Mouse (Mus musculus): ENCODE measurements around the gene Pdzk1ip1. TPM values are rescaled to one million over a fixed set of nuclear protein-coding genes. Genes with fewer than 3 reads are reported as not detected.
A peak's percentile ranks its signal among the peaks of the same experiment; 100 is the strongest.

The Pdzk1ip1 gene
- 23.4 and 42.7 TPM in 2 replicates for polyA plus RNA-seq (2015; fragmentation: Nextera tagmentation; extraction: Ambion mirVana)

DNA sequence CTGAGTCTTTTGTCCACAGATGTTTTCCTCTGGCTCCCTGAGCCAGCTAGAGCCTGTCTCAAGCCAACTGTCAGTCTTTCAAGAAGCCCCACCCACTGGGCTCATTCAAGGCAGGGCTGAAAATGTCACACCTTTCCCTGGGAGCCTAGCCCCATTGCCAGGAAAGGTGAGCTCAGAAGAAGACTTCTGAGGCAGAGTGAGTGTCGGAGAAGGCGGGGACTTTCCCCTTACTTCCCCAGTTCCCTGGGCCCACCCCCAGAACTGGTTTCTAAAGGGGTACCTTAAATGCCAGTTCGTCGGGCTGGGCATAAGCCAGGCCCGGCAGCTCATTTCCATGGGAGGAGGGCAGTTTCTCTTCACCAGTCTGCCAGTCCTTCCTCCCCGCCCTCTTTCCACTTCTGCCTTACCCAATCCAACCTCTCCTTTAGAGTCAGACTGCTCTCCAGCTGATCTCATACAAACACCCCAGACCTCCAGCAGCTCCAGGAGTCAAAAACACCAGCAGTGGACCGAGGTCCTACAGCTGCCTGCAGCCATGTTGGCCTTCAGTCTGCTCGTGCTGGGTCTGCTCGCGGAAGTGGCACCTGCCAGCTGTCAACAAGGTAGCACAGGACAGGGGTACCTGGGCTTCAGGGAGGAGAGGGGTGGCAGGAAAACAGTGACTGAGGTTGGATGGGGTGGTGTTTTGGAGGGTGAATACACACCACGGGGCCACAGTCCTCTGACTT is at the start of gene Pdzk1ip1:
Gene Pdzk1ip1 (plus strand): TSS at position 98 of the 728 bp plus-strand sequence.
- peak; percentile 10; the same call in 1 of the 2 replicates for ATAC-seq (ENCODE audit: extremely low read depth, insufficient number of reproducible peaks, low FRiP score, low TSS enrichment)
- WGBS = 20% methylated on average over 11 of the region's 11 CpGs
- peak within 1 kb of the TSS; percentile 56 for H3K9ac ChIP-seq

DNA sequence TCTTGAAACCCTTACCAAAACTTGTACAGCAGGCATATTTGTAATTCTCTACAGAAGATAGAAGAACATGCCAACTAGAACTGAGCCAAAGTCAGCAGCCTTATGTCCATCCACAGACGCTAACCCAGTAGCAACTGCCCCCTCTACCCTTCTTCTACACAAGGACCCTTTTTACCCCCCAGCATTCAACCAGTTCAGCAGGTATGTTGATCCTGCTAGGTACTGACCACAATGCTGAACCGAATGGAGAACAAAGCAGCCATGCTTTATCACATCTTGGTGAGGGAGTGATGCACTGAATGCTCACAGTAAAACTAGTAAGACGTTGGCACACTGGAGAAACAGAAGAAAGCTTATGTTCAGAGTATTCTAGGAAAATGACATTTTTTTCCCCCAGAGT is 42.9 kb upstream of the Pdzk1ip1 start:
- H3K9me3 ChIP-seq = no peaks in the 10 kb centered on the region
- H3K9ac ChIP-seq = no peak overlapping the region
- peaks cover 9% of the 10 kb centered on the region for H3K4me1 ChIP-seq
- no peak overlapping the region for H3K4me2 ChIP-seq
- no peak overlapping the region for H3K4me3 ChIP-seq
- H3K36me3 ChIP-seq = peaks cover 32% of the 10 kb centered on the region
- WGBS = 76% methylated on average over 3 of the region's 3 CpGs
- H3K27me3 ChIP-seq (replicated peaks) = peaks cover 34% of the 10 kb centered on the region
- no peak for ATAC-seq (ENCODE audit: extremely low read depth, insufficient number of reproducible peaks, low FRiP score, low TSS enrichment)
- no peak overlapping the region for H3K27ac ChIP-seq (replicated peaks)

More for the DNA sequence above, at the start of gene Pdzk1ip1:
- peak within 1 kb of the TSS; percentile 57 for H3K4me2 ChIP-seq
- no peaks in the 10 kb centered on the region for H3K36me3 ChIP-seq
- peak within 1 kb of the TSS; percentile 40 for H3K4me3 ChIP-seq
- H3K27me3 ChIP-seq (replicated peaks) = peaks cover 86% of the 10 kb centered on the region
- peak within 1 kb of the TSS; percentile 61 for H3K27ac ChIP-seq (replicated peaks)
- H3K4me1 ChIP-seq = peaks cover 6% of the 10 kb centered on the region; the same call in 1 of the 2 replicates
- H3K9me3 ChIP-seq = no peaks in the 10 kb centered on the region

DNA sequence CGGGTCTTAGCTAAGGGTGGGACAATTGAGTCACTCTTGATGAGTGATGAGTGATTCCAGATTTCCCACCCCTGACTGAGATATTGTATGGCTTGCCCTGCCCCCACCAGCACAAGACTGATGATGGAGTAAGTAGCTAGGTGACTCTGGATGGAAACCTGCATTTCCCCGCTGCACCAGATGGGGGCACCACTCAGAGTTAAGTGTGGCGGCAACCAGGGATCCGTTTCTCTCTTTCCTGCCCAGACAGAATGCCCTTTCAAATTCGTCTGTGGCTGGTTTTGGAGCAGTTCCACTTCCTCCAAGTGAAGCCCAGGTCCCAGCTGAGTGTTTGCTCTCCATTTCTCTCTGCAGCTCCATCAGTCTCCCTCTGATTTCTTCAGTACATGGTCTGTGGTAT is 40.8 kb upstream of the Pdzk1ip1 start:
- Histone ChIP-seq H3K4me2 (peak overlapping the region; percentile 53), H3K9me3 (no peaks in the 10 kb centered on the region), H3K9ac (no peak overlapping the region; the same call in 1 of the 2 replicates), H3K27me3 (replicated peaks) (peaks cover 55% of the 10 kb centered on the region), H3K4me3 (peak overlapping the region; percentile 20; the same call in 1 of the 2 replicates), H3K27ac (replicated peaks) (peak overlapping the region; percentile 65), H3K36me3 (peaks cover 11% of the 10 kb centered on the region), H3K4me1 (peaks cover 19% of the 10 kb centered on the region)
- ATAC-seq (ENCODE audit: extremely low read depth, insufficient number of reproducible peaks, low FRiP score, low TSS enrichment) = peak; percentile 6; the same call in 1 of the 2 replicates
- WGBS = 6% methylated on average over 5 of the region's 5 CpGs

DNA sequence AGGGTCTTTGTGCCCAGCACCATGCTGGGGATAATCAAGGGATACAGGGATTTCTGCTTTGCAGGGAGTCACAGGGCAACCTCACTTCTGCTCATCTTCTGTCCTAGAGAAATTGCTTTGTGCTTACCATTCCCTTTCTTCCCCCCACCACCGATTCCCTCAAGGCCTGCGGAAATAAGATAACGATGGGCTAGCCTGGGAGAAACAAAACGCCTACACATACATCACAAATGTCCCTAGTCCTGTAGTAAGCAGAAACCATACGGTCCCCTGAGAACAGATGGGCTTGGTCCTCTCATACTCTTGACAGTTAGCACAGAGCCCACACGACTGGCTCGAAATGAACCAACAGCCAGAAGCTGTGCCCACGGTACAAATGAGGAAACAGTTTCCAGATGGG is 40.3 kb upstream of the Pdzk1ip1 start:
- 0 out of 2 replicates have a peak, but pooled peaks have one; percentile 12 for ATAC-seq (ENCODE audit: extremely low read depth, insufficient number of reproducible peaks, low FRiP score, low TSS enrichment)
- peak overlapping the region; percentile 65 for H3K27ac ChIP-seq (replicated peaks)

DNA sequence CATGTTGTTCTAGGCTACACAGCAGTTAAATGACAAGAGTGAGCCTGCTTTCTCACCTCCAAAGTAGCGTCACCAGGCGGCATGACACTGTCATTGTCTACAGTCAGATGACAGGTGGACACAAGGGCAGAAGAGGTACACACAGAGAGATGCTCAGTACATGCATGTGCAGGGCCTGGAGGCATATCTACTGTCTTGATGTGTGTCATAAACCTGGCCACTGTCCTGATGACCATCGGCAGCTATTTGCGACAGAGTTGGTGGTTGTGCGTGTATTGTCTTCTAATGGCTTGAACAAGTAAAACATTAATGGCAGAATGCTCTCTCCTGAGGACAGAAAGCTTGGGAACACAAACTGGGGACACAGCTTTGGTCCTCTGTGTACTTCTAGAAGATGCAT is 37.3 kb upstream of the Pdzk1ip1 start:
- Histone ChIP-seq H3K4me2 (no peak overlapping the region), H3K36me3 (no peaks in the 10 kb centered on the region), H3K4me1 (peaks cover 25% of the 10 kb centered on the region), H3K27ac (replicated peaks) (no peak overlapping the region), H3K9me3 (no peaks in the 10 kb centered on the region), H3K4me3 (no peak overlapping the region), H3K9ac (no peak overlapping the region), H3K27me3 (replicated peaks) (peaks cover 89% of the 10 kb centered on the region)
- ATAC-seq (ENCODE audit: extremely low read depth, insufficient number of reproducible peaks, low FRiP score, low TSS enrichment) = no peak
- WGBS = 80% methylated on average over 5 of the region's 5 CpGs

More for the DNA sequence above, 40.3 kb upstream of the Pdzk1ip1 start:
- Histone ChIP-seq H3K27me3 (replicated peaks) (peaks cover 60% of the 10 kb centered on the region), H3K36me3 (peaks cover 8% of the 10 kb centered on the region; the same call in 1 of the 2 replicates), H3K9ac (no peak overlapping the region; the same call in 1 of the 2 replicates), H3K4me3 (peak overlapping the region; percentile 20; the same call in 1 of the 2 replicates), H3K4me2 (peak overlapping the region; percentile 53), H3K9me3 (no peaks in the 10 kb centered on the region), H3K4me1 (peaks cover 23% of the 10 kb centered on the region)
- WGBS = 52% methylated on average over 8 of the region's 8 CpGs

DNA sequence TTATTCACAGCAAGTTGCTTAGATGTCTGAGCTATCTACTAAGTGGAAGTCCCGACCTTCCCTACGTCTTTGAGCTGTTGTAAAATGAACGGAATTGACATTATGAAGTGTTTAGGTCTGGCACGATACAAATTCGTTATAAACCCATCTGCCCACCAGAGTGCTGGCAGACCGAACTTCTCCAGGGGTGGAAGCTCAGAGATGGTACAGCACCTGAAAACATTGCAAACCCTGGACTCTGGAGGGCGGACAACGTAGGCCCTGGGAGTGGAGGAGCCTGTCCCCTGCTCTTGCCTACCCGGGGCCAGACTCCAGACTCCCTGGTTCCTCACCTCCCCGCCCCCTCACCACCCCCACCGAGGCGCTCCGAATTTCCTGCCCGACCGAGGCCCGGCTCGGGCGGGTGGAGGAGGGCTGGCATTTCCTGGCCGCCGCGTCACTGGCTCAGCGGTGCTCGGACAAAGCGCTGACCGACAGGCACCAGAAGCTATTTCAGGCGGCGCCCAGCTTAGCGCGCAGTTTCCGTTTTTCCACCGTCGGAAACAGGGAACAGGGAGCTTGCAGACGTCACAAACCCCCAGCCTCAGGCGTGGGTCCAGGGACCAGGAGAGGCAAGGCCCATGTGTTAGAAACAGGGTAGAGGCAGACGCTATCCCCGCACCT is 36.0 kb upstream of the Pdzk1ip1 start:
- H3K4me1 ChIP-seq = peaks cover 35% of the 10 kb centered on the region
- H3K27me3 ChIP-seq (replicated peaks) = peaks cover 93% of the 10 kb centered on the region
- H3K4me3 ChIP-seq = peak overlapping the region; percentile 51
- H3K4me2 ChIP-seq = peak overlapping the region; percentile 77
- H3K27ac ChIP-seq (replicated peaks) = peak overlapping the region; percentile 82
- peak overlapping the region; percentile 74 for H3K9ac ChIP-seq
- WGBS = 1% methylated on average over 36 of the region's 36 CpGs
- H3K36me3 ChIP-seq = no peaks in the 10 kb centered on the region
- ATAC-seq (ENCODE audit: extremely low read depth, insufficient number of reproducible peaks, low FRiP score, low TSS enrichment) = peak; percentile 58
- H3K9me3 ChIP-seq = no peaks in the 10 kb centered on the region

DNA sequence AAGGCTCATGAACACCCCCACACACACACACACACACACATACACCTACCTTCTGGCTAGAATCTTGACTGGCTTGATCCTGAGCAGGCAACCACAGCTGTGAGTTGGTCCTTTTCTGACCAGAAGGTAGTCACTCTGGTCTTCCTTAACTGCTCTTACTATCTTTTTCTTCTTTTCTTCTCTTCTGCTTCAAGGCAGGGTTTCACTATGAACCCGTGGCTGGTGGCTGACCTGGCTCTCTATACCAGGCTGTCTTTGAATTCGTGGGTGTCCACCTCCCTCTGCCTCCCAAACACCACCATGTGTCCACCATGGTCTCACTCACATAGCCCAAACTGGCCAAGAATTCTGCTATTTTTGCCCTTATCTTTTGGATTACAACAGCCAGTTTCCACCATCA is 33.5 kb upstream of the Pdzk1ip1 start:
- no peak for ATAC-seq (ENCODE audit: extremely low read depth, insufficient number of reproducible peaks, low FRiP score, low TSS enrichment)
- Histone ChIP-seq H3K4me1 (peaks cover 27% of the 10 kb centered on the region), H3K4me2 (peak overlapping the region; percentile 96; the same call in 1 of the 2 replicates), H3K4me3 (no peak overlapping the region), H3K9ac (no peak overlapping the region), H3K27ac (replicated peaks) (no peak overlapping the region), H3K27me3 (replicated peaks) (peaks cover 92% of the 10 kb centered on the region), H3K36me3 (no peaks in the 10 kb centered on the region), H3K9me3 (no peaks in the 10 kb centered on the region)
- WGBS = 15% methylated on average over 2 of the region's 2 CpGs

DNA sequence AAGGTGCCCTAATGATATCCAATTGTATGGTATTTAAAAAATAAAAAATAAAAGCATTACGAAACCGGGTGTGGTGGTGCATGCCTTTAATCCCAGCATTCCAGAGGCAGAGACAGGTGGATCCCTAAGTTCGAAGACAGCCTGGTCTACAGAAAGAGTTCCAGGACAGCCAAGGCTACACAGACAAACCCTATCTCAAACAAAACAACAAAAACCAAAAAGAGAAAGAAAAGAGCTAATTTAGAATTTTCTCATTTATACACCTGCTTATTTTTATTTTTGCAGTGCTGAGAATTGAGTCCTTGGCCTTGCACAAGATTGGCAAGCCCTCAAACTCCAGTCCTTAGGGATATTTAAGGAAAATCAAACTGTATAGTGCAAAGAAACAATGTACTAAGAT is 32.8 kb upstream of the Pdzk1ip1 start:
- Histone ChIP-seq H3K9ac (peak overlapping the region; percentile 83), H3K36me3 (no peaks in the 10 kb centered on the region), H3K4me2 (peak overlapping the region; percentile 96), H3K4me3 (peak overlapping the region; percentile 66; the same call in 1 of the 2 replicates), H3K4me1 (peaks cover 26% of the 10 kb centered on the region), H3K27me3 (replicated peaks) (peaks cover 92% of the 10 kb centered on the region), H3K9me3 (no peaks in the 10 kb centered on the region), H3K27ac (replicated peaks) (peak overlapping the region; percentile 84)
- ATAC-seq (ENCODE audit: extremely low read depth, insufficient number of reproducible peaks, low FRiP score, low TSS enrichment) = no peak
- 28% methylated on average over 3 of the region's 3 CpGs for WGBS

DNA sequence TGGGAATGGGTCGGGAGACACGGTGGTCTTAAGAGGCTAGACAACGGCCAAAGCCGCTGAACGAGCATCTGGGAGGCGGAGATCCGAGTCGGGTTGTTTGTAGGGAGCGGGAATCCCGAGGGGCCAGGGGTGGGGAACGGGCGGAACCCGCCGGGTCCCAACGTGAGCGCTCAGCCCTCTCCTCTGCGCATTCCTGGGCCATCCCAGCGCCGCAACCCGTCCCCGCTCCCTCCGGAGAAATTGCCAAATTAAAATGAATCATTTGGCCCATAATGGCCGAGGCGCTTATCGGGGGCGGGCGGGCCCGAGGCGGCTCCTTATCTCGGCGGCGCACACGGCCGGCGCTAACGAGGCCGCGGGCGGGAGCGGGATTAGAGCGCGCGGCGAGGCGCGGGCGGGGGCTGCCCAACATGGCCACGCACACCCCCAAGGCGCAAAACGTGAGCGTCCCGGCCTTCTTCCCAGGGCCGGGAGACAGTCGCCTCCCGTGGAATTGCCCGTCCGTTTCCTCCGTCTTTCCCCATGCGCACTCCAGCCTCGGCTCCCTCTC is 32.1 kb upstream of the Pdzk1ip1 start, which contains the start of gene Tal1:
Gene Tal1 (plus strand): TSS at position 56 of the 550 bp plus-strand sequence.
- Histone ChIP-seq H3K27me3 (replicated peaks) (peaks cover 92% of the 10 kb centered on the region), H3K36me3 (no peaks in the 10 kb centered on the region), H3K4me1 (peaks cover 26% of the 10 kb centered on the region), H3K9me3 (no peaks in the 10 kb centered on the region), H3K27ac (replicated peaks) (peak within 1 kb of the TSS; percentile 84), H3K9ac (peak within 1 kb of the TSS; percentile 83), H3K4me3 (peak within 1 kb of the TSS; percentile 66), H3K4me2 (peak within 1 kb of the TSS; percentile 96)
- WGBS = under 1% methylated on average over 60 of the region's 60 CpGs
- ATAC-seq (ENCODE audit: extremely low read depth, insufficient number of reproducible peaks, low FRiP score, low TSS enrichment) = peak; percentile 73

DNA sequence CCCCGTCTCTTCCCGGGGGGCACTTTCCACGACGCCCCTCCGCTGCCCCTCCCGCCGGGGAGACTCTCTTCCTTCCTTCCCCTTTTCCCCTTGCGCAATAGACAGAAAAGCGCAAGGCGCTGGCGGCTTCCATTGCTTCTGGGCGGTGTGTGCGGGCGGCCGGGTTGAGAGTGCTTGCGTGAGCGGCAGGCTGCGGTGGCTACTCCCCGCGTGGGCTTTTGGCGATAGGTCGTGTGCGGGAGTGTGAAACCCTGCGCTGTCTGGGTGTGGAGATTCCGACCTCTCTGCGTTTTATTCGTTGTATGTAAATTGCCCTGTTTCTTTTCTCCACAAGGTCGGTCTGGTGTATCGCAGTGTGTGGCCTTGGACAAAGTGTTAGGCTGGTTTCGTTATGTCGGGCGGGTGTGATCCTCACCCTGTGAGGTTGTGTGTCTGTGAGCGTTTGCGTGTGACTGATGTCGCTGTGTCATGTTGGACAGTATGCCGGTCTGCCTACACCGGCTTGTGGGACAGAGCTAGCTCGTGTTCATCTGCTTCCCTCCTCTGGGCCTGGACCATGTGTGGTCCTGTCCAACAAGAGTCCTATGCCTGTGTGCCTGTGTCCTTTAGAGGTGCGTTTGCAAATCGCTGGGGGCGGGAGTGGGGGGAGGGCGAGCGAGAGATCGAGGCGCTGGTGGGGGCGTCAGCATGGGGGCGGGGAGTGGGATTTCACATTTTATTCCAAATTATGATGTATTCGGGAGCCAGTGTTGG is 31.4 kb upstream of the Pdzk1ip1 start:
- Histone ChIP-seq H3K4me1 (peaks cover 25% of the 10 kb centered on the region), H3K36me3 (no peaks in the 10 kb centered on the region), H3K4me2 (peak overlapping the region; percentile 96), H3K27ac (replicated peaks) (peak overlapping the region; percentile 84), H3K9me3 (no peaks in the 10 kb centered on the region), H3K4me3 (peak overlapping the region; percentile 66), H3K27me3 (replicated peaks) (peaks cover 92% of the 10 kb centered on the region), H3K9ac (peak overlapping the region; percentile 83)
- ATAC-seq (ENCODE audit: extremely low read depth, insufficient number of reproducible peaks, low FRiP score, low TSS enrichment) = peak; percentile 37
- WGBS = under 1% methylated on average over 46 of the region's 48 CpGs
